Mouse (Mus musculus) liver, adult (tissue): ENCODE results near the gene Gm5591.
"Not testable (repeated sequence)": the region's sequence is repeated elsewhere in the genome, so short reads cannot be mapped to it uniquely, and the experiment has no call there.

Source experiments
- GATA4 ChIP-seq: IDR thresholded peaks from 2 replicates; pipeline ENCODE4 v1.6.1; 2014; ENCODE audit warnings: mild to moderate bottlenecking, low read length; ENCODE audit not compliant: insufficient replicate concordance

Gm5591 gene

DNA sequence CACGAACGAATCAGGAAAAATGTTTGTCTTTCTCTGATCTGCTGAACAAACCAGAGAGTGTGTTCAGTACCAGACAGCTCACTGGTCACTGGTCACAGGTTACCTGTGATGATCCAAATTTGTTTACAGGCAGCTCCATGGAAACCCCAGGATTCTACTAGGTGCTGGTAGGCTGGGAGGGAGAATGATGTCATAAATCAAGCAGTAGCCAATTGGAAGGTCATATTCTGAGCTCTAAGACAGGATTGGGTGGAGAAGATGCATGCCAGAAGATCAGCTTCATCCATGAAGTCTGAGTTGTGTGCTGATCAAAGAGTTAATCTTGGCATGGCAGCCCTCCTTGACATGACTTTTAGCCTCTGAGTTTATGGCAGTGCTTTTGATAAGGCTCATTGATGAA lies at the start of gene Gm5591:
Gene Gm5591, minus strand, starts transcription at position 101 of the 400 bp plus-strand sequence.
- TF ChIP-seq GATA4: not testable (repeated sequence)
